In the genomic region with DNA sequence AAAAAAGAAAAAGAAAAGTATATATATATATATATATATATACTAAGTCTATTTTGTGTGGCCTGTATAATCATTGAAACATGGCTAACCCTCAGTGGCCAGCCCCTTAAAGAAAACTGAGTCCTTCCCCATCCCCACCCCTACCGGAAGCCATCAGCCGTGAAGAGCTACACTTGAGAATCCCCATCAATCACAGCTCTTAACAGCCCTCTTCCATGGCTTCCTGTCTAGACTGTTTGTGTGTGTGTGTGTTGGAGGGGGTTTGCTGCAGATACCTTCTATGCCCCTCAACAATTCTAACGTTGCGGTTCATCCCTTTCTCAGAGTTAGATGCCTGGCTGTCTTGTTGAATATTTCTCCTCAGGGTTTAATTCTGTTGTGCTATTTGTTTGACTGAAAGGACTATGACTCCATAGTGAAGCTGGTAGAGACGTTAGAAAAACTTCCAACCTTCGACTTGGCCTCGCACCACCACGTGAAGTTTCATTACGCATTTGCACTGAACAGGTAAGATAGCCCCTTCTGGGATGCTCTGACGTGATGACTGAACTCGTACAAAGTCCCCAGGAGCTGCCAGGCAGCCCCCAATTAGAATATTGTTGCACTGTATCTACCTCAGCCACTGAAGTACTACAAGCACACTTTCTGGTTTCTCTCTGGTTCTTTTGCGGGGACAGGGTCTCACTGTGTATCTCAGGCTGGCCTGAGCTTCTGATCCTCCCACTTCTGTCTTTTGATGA, we compare ENCODE assay signal across 26 mouse cellular contexts.
A peak's percentile ranks its signal among the peaks of the same experiment; 100 is the strongest.
DNase-seq lines count a peak whose midpoint lies in the region; ATAC-seq lines count a peak whose summit lies in the region.
"Had no signal": no experiment of that assay in that cellular context is flagged by ENCODE, and none has a peak within 500 bp of the region (broad histone marks: within the 10 kb centered on the region; RNA-seq: fewer than 3 reads in every experiment).

No protein-coding gene starts in this region.

- peak; percentile 83 for ATAC-seq in kidney, embryonic 16.5 days (ENCODE audit: low FRiP score, low TSS enrichment)
- ATAC-seq: activated CD4-positive, CD25-positive, alpha-beta regulatory T cell, adult 4 months; CD4-positive, CD25-positive, alpha-beta regulatory T cell, adult 4 months; forebrain, embryonic 14.5 days; forebrain, postnatal 0 days; intestine, postnatal 0 days had no signal

- no peak overlapping the region for H3K27ac ChIP-seq in heart, embryonic 10.5 days
- H3K27ac ChIP-seq in kidney, embryonic 16.5 days (ENCODE audit: low read length): 0 out of 2 replicates have a peak overlapping the region, but pooled peaks have one; percentile 0
- H3K27ac ChIP-seq: embryonic facial prominence, embryonic 12.5 days; embryonic facial prominence, embryonic 15.5 days; heart, embryonic 15.5 days; hindbrain, embryonic 12.5 days; hindbrain, embryonic 15.5 days had no signal

- no peak overlapping the region for H3K4me2 ChIP-seq in kidney, embryonic 16.5 days (replicated peaks; ENCODE audit: low read depth, low read length)
- H3K4me2 ChIP-seq: embryonic facial prominence, embryonic 12.5 days; embryonic facial prominence, embryonic 15.5 days; heart, embryonic 12.5 days; heart, embryonic 15.5 days; hindbrain, embryonic 12.5 days; hindbrain, embryonic 15.5 days had no signal

- no peak overlapping the region for H3K9ac ChIP-seq in kidney, embryonic 16.5 days (replicated peaks; ENCODE audit: low read length)
- H3K9ac ChIP-seq: embryonic facial prominence, embryonic 12.5 days; embryonic facial prominence, embryonic 15.5 days; forebrain, postnatal 0 days; heart, embryonic 12.5 days; heart, embryonic 15.5 days; hindbrain, embryonic 12.5 days; hindbrain, embryonic 15.5 days had no signal

- no peaks in the 10 kb centered on the region for H3K27me3 ChIP-seq in heart, embryonic 10.5 days (ENCODE audit: insufficient read depth, poor library complexity, severe bottlenecking)
- no peaks in the 10 kb centered on the region for H3K27me3 ChIP-seq in kidney, embryonic 16.5 days (ENCODE audit: insufficient read depth, low read length)
- H3K27me3 ChIP-seq: embryonic facial prominence, embryonic 12.5 days; embryonic facial prominence, embryonic 15.5 days; heart, embryonic 12.5 days; heart, embryonic 15.5 days; hindbrain, embryonic 12.5 days; hindbrain, embryonic 15.5 days had no signal

- H3K4me3 ChIP-seq in heart, embryonic 10.5 days: no peak overlapping the region
- no peak overlapping the region for H3K4me3 ChIP-seq in kidney, embryonic 16.5 days (ENCODE audit: low read length)
- H3K4me3 ChIP-seq: embryonic facial prominence, embryonic 12.5 days; embryonic facial prominence, embryonic 15.5 days; heart, embryonic 12.5 days; heart, embryonic 15.5 days; hindbrain, embryonic 12.5 days; hindbrain, embryonic 15.5 days had no signal

- DNase-seq in heart, embryonic 10.5 days (ENCODE audit: low spot score): peak; percentile 59
- DNase-seq in heart, postnatal 4 days: no peak
- DNase-seq in kidney, postnatal 25 days: no peak
- peak; percentile 32 for DNase-seq in embryo, embryonic 10.5 days (ENCODE audit: low spot score)
- peak; percentile 22 for DNase-seq in mesoderm, embryonic 11.5 days (ENCODE audit: low read depth, low spot score)
- no peak for DNase-seq in ovary, postnatal 14 days (ENCODE audit: low spot score)
- DNase-seq: adrenal gland, adult 8-10 months; adrenal gland, postnatal 25 days; cerebellum, adult 11-12 months; cerebellum, adult 8-10 months; cerebellum, postnatal 10 days; forebrain, postnatal 0 days; gastrocnemius, postnatal 10 days; gastrocnemius, postnatal 36 days; heart, postnatal 10 days had no signal

- peaks cover 9% of the 10 kb centered on the region; the same call in 1 of the 2 replicates for H3K36me3 ChIP-seq in heart, embryonic 10.5 days
- H3K36me3 ChIP-seq in kidney, embryonic 16.5 days (ENCODE audit: insufficient read depth, low read length): no peaks in the 10 kb centered on the region
- H3K36me3 ChIP-seq: embryonic facial prominence, embryonic 12.5 days; embryonic facial prominence, embryonic 15.5 days; hindbrain, embryonic 12.5 days; hindbrain, embryonic 15.5 days had no signal

- H3K9me3 ChIP-seq in heart, embryonic 10.5 days: no peaks in the 10 kb centered on the region
- no peaks in the 10 kb centered on the region for H3K9me3 ChIP-seq in kidney, embryonic 16.5 days (ENCODE audit: low read length)
- H3K9me3 ChIP-seq: embryonic facial prominence, embryonic 12.5 days; embryonic facial prominence, embryonic 15.5 days; heart, embryonic 12.5 days; heart, embryonic 15.5 days; hindbrain, embryonic 12.5 days; hindbrain, embryonic 15.5 days had no signal

- H3K4me1 ChIP-seq in heart, embryonic 10.5 days: peaks cover 14% of the 10 kb centered on the region
- peaks cover 19% of the 10 kb centered on the region for H3K4me1 ChIP-seq in kidney, embryonic 16.5 days (ENCODE audit: insufficient read depth, low read length)
- H3K4me1 ChIP-seq: heart, embryonic 12.5 days; heart, embryonic 15.5 days had no signal

- 69% methylated on average over 12 of the region's 12 CpGs for WGBS in heart, embryonic 10.5 days
- WGBS in kidney, embryonic 16.5 days: 43% methylated on average over 12 of the region's 12 CpGs

Comparison
In these comparisons a context has a peak if more than half of its experiments do, and no peak if none do; other contexts are left out.
1. DNase-seq: peak in heart, embryonic 10.5 days (single experiment), embryo, embryonic 10.5 days (single experiment) and mesoderm, embryonic 11.5 days (single experiment); none in heart, postnatal 4 days (single experiment), kidney, postnatal 25 days (0 of 2) and ovary, postnatal 14 days (single experiment).